Mouse (Mus musculus) liver, embryonic 14.5 days (tissue): ENCODE results near the gene Ccdc162. TPM values are rescaled to one million over a fixed set of nuclear protein-coding genes. Genes with fewer than 3 reads are reported as not detected.
A peak's percentile ranks its signal among the peaks of the same experiment; 100 is the strongest.

ENCODE experiments used
- ATAC-seq: fragments of 200-750 bp; cut with Nextera tagmentation; 2 replicates; pipeline ENCODE4 v1.8.0; 2017; ENCODE audit warnings: moderate number of reproducible peaks, mild to moderate bottlenecking, moderate library complexity; ENCODE audit not compliant: insufficient read depth
- DNase-seq, 3 experiments: peaks; one replicate each; pipeline ENCODE4 v3.0.0-alpha.2; 2012 to 2013; ENCODE audit warnings: low read depth in 3 of 3, low spot score in 3 of 3
- H3K27ac ChIP-seq: fragments of 300-500 bp; sonication (generic); 2 replicates; pipeline ENCODE4 v1.5.1; 2014; ENCODE audit warnings: moderate library complexity, mild to moderate bottlenecking, control low read depth, inconsistent platforms
- H3K27me3 ChIP-seq: fragments of 300-500 bp; sonication (generic); 2 replicates; pipeline ENCODE4 v1.6.1; 2014; ENCODE audit warnings: mild to moderate bottlenecking, low read length, moderate library complexity; ENCODE audit not compliant: control insufficient read depth, insufficient read depth
- H3K36me3 ChIP-seq: fragments of 300-500 bp; sonication (generic); replicated peaks from 2 replicates; pipeline ENCODE4 v1.6.1; 2014; ENCODE audit warnings: low read depth; ENCODE audit not compliant: control insufficient read depth, insufficient read depth
- H3K4me1 ChIP-seq, 2 experiments: fragments of 200-500 bp in 1 of 2; fragments of 300-500 bp in 1 of 2; sonication (generic) in 1 of 2; replicated peaks; 2 replicates each; pipeline ENCODE4 v1.6.1; 2012 to 2014; ENCODE audit warnings: antibody characterized with exemption in 1 of 2, inconsistent platforms in 1 of 2, low read length in 1 of 2; ENCODE audit not compliant: control insufficient read depth in 2 of 2, insufficient read depth in 2 of 2
- H3K4me2 ChIP-seq: fragments of 300-500 bp; sonication (generic); 2 replicates; pipeline ENCODE4 v1.6.1; 2014; ENCODE audit warnings: low read depth, mild to moderate bottlenecking, control low read depth, moderate library complexity
- H3K4me3 ChIP-seq, 2 experiments: fragments of 200-500 bp in 1 of 2; fragments of 300-500 bp in 1 of 2; sonication (generic) in 1 of 2; 2 replicates each; pipeline ENCODE4 v1.5.1; 2012 to 2014; ENCODE audit warnings: low read depth in 2 of 2, low read length in 2 of 2, mild to moderate bottlenecking in 2 of 2, control low read depth in 1 of 2, inconsistent platforms in 1 of 2, moderate library complexity in 1 of 2; ENCODE audit not compliant: insufficient read depth in 1 of 2
- H3K9ac ChIP-seq: fragments of 300-500 bp; sonication (generic); replicated peaks from 2 replicates; pipeline ENCODE4 v1.6.1; 2014; ENCODE audit warnings: mild to moderate bottlenecking, control low read depth, moderate library complexity
- H3K9me3 ChIP-seq: fragments of 300-500 bp; sonication (generic); 2 replicates; pipeline ENCODE4 v1.6.1; 2016; ENCODE audit warnings: low read length, mixed read lengths; ENCODE audit not compliant: control insufficient read depth
- CTCF ChIP-seq: IDR thresholded peaks from 2 replicates; pipeline ENCODE4 v1.5.1; 2016; ENCODE audit warnings: antibody characterized with exemption, low read depth, control low read depth
- EP300 ChIP-seq: IDR thresholded peaks from 2 replicates; pipeline ENCODE4 v1.6.1; 2016; ENCODE audit warnings: antibody characterized with exemption, low read depth
- WGBS: fragments of 180-500 bp; shearing (Covaris S2); extraction: QIAGEN DNeasy Blood & Tissue Kit; methylation state at CpG from one replicate; pipeline ENCODE4 v1.1.7; 2014; ENCODE audit not compliant: insufficient replicate concordance; 5-methylcytosine and 5-hydroxymethylcytosine counted together
- polyA plus RNA-seq, 2 experiments: library from polyadenylated mRNA; depleted of rRNA in 1 of 2; stranded (reverse) in 1 of 2; unstranded in 1 of 2; fragments of >200 nt; fragmentation: Nextera tagmentation in 1 of 2; extraction: Ambion mirVana in 1 of 2; gene quantifications; 2 replicates each; pipeline versions ENCODE4 v1.2.1 to v1.2.3; 2012 to 2014

Ccdc162 gene
- polyA plus RNA-seq, 2 experiments, result 0.07 to 0.10 TPM

DNA sequence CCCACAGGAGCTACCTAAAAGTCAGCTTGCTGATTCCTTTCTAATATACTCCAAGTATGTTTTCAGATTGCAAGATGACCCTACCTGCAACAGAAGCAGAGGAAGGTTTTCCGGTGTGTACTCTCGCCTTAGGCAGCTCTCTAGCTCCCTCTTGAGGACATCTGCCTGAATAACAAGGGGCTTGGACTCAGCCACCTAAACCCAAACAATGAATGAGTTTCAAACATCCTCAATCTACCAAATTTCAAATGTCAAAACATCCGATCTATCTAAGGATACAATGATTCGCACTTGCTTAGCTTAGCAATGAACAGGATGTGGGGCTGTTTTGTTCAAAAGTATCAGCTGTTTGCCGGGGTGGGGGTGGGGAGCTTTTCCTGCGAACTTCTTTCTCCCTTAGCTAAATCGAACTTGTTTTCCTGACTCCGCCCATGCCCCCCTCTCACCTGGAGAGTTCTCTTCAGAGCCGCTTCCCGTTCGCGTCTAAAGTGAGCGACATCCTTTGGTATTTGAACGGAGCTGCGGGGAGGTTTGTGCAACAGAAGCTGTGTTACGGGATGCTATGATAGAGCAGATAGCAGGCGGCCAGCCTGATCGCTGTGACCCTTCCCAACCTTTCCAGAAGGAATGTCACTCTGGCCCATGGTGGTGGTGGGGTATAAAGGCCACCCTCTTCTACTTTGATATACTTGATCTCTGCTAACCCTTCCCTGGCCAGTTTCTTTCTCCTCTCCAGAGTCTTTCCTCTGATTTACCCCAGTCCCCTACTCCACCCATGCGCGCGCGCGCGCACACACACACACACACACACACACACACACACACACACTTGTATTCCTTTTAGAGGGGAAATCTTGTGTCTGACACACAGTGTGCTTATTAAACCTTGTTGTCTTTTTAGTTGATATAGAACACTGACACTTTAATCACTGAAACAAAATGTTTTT lies 26.2 kb downstream of the Ccdc162 start:
- Histone ChIP-seq H3K9ac (no peak overlapping the region), H3K4me3 (peak overlapping the region; percentile 27 to 46; a peak in 3 of 4 replicates), H3K4me1 (0 out of 4 replicates have a peak, but pooled peaks cover 0 to 4% of the 10 kb centered on the region in 2 experiments), H3K27me3 (no peaks in the 10 kb centered on the region), H3K36me3 (no peaks in the 10 kb centered on the region), H3K4me2 (peak overlapping the region; percentile 64), H3K27ac (no peak overlapping the region), H3K9me3 (no peaks in the 10 kb centered on the region)
- ATAC-seq, result no peak
- TF ChIP-seq EP300 (no peak), CTCF (peak; percentile 82)
- 22% methylated on average over 24 of the region's 24 CpGs for WGBS
- peak; percentile 24 to 36 (median 28) for DNase-seq

DNA sequence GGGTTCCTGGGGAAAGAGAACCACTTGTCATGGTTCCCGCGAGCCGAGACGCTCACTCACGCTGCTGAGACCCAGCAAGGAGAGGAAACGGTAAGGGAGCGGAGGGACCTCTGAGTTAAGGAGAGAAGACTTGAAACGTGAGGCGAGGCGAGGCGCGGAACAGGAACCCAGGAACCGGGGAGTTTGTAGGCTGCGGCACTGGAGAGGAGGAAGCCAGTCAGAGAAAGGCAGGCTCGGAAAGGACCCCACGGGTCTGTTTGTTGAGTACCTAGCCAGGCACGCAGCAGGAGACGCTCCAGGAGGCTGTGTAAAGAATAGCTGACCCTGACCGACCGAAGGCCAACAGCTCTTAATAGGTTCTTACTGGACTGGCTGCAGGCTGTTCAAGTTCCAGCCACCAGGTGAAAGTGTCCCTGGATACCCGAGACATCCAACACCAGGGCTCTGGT lies 31.9 kb downstream of the Ccdc162 start:
- Histone ChIP-seq H3K27ac (no peak overlapping the region), H3K4me3 (no peak overlapping the region), H3K4me1 (no peaks in the 10 kb centered on the region), H3K27me3 (no peaks in the 10 kb centered on the region), H3K36me3 (no peaks in the 10 kb centered on the region), H3K4me2 (peak overlapping the region; percentile 11), H3K9me3 (no peaks in the 10 kb centered on the region), H3K9ac (no peak overlapping the region)
- ATAC-seq (no peak), DNase-seq (no peak)
- TF ChIP-seq EP300 (no peak), CTCF (no peak)
- 2% methylated on average over 21 of the region's 21 CpGs for WGBS

GRCm38 (mm10) chr10:41682546-41683393 lies 33.7 kb downstream of the Ccdc162 start:
- Histone ChIP-seq H3K4me2 (no peak overlapping the region), H3K9me3 (no peaks in the 10 kb centered on the region), H3K9ac (no peak overlapping the region), H3K27me3 (no peaks in the 10 kb centered on the region), H3K36me3 (no peaks in the 10 kb centered on the region), H3K27ac (no peak overlapping the region), H3K4me1 (peaks cover 0 to 2% of the 10 kb centered on the region in 2 experiments; a peak in 1 of 4 replicates), H3K4me3 (no peak overlapping the region)
- TF ChIP-seq EP300, result no peak
- peak; percentile 89 for TF ChIP-seq CTCF
- WGBS, result 39% methylated on average over 16 of the region's 16 CpGs
- DNase-seq, result peak; percentile 36 to 47 (median 42)
- no peak for ATAC-seq

DNA sequence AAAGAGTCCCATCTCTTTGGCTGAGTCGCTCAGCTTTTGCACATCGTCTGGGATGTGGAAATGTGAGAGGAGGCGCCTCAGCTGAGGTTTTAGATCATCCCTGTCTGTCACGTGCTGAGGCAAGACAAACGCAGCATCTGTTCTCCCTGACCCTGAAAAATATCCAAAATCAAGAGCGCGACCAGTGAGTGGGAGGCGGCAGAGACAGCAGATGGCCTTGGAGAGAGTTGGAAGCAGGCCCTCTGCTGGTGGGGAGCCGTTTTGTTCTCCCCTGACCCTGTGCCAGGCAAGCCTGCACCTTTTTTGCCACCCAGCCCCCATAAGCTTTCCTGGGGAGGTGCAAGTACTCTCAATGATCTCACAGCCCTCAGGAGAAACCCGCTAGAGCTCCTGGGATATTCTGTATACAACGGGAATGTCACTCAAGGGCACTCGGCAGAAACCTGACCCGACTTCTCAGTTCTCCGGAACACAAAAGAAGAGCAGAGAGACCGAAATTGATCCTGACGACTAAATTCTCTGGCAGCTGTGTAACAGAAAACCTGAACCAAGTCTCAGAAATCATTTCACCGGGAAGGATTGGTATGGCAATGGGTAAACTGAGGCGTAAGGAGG lies 37.6 kb downstream of the Ccdc162 start:
- peak; percentile 74 for TF ChIP-seq CTCF
- no peak for TF ChIP-seq EP300
- no peak overlapping the region for H3K9ac ChIP-seq
- 35% methylated on average over 18 of the region's 18 CpGs for WGBS
- DNase-seq, result no peak
- H3K9me3 ChIP-seq, result no peaks in the 10 kb centered on the region
- H3K27ac ChIP-seq, result no peak overlapping the region
- H3K4me2 ChIP-seq, result no peak overlapping the region
- ATAC-seq, result no peak
- no peaks in the 10 kb centered on the region for H3K36me3 ChIP-seq
- no peaks in the 10 kb centered on the region for H3K27me3 ChIP-seq
- peaks cover 0 to 2% of the 10 kb centered on the region in 2 experiments; a peak in 1 of 4 replicates for H3K4me1 ChIP-seq
- H3K4me3 ChIP-seq, result no peak overlapping the region
